Mouse (Mus musculus) heart, postnatal 0 days (tissue): ENCODE results near the gene Cep85l.

ENCODE experiments used
- CTCF ChIP-seq: IDR thresholded peaks from 2 replicates; pipeline ENCODE4 v1.5.1; 2016; ENCODE audit warnings: antibody characterized with exemption, control low read depth, low read depth
- EP300 ChIP-seq: IDR thresholded peaks from 2 replicates; pipeline ENCODE4 v1.6.1; 2016; ENCODE audit warnings: antibody characterized with exemption, low read depth

- TF ChIP-seq CTCF (no peak), EP300 (no peak)
These were observed 602 bp downstream of the Cep85l start for GRCm38 (mm10) chr10:53378981-53379708.
